Mouse (Mus musculus): ENCODE measurements around the gene Agt.

Agt gene

GRCm38 (mm10) chr8:124507572-124508320 is 61.8 kb downstream of the Agt start:
- DNase-seq (ENCODE audit: low spot score in 2 of 2), result peak; percentile 43 to 50

Measured in frontal cortex, postnatal 14 days (tissue).